Mouse (Mus musculus): Measurements from ENCODE around the gene Mrpl22. TPM values are rescaled to one million over a fixed set of nuclear protein-coding genes. Genes with fewer than 3 reads are reported as not detected.

Mrpl22 gene
- polyA plus RNA-seq, 1 experiment from 2014 or later = 125 TPM

Other genes with a start within 250 kb of the Mrpl22 start
- gene Larp1, start 162.6 kb upstream of the Mrpl22 start, polyA plus RNA-seq (2016; fragmentation: Nextera tagmentation; extraction: Ambion mirVana) = 17.5 and 23.7 TPM in 2 replicates
- not detected in 2 replicates for gene Gm12248, start 78.5 kb upstream of the Mrpl22 start, polyA plus RNA-seq (2016; fragmentation: Nextera tagmentation; extraction: Ambion mirVana)
- 103 TPM in 2 replicates for gene Cnot8, start 67.5 kb upstream of the Mrpl22 start, polyA plus RNA-seq (2016; fragmentation: Nextera tagmentation; extraction: Ambion mirVana)
- gene Gemin5, start 3.1 kb upstream of the Mrpl22 start, polyA plus RNA-seq (2016; fragmentation: Nextera tagmentation; extraction: Ambion mirVana) = 25.6 and 29.8 TPM in 2 replicates
- gene Igtp, start 27.9 kb downstream of the Mrpl22 start, polyA plus RNA-seq (2016; fragmentation: Nextera tagmentation; extraction: Ambion mirVana) = 2.7 and 2.9 TPM in 2 replicates
- gene Irgm2, start 28.0 kb downstream of the Mrpl22 start, polyA plus RNA-seq (2016; fragmentation: Nextera tagmentation; extraction: Ambion mirVana) = 0.56 and 1.2 TPM in 2 replicates
- 0.08 TPM in 1 of 2 replicates, not detected in the other for gene 4930438A08Rik, start 103.1 kb downstream of the Mrpl22 start, polyA plus RNA-seq (2016; fragmentation: Nextera tagmentation; extraction: Ambion mirVana)
- gene Zfp692, start 135.4 kb downstream of the Mrpl22 start, polyA plus RNA-seq (2016; fragmentation: Nextera tagmentation; extraction: Ambion mirVana) = 27.4 and 29.7 TPM in 2 replicates
- 38.7 and 40.8 TPM in 2 replicates for gene Zfp672, start 158.7 kb downstream of the Mrpl22 start, polyA plus RNA-seq (2016; fragmentation: Nextera tagmentation; extraction: Ambion mirVana)
- gene Sh3bp5l, start 159.1 kb downstream of the Mrpl22 start, polyA plus RNA-seq (2016; fragmentation: Nextera tagmentation; extraction: Ambion mirVana) = 38.2 and 40.6 TPM in 2 replicates
- not detected in 2 replicates for gene Lypd8, start 207.4 kb downstream of the Mrpl22 start, polyA plus RNA-seq (2016; fragmentation: Nextera tagmentation; extraction: Ambion mirVana)
- gene 1810065E05Rik, start 249.4 kb downstream of the Mrpl22 start, polyA plus RNA-seq (2016; fragmentation: Nextera tagmentation; extraction: Ambion mirVana) = not detected in 2 replicates